Mouse (Mus musculus) retina, embryonic 14.5 days (tissue): Measurements from ENCODE around the gene Igf1r.

Source experiments
- DNase-seq: peaks from one replicate; pipeline ENCODE4 v3.0.0-alpha.2; 2015; ENCODE audit warnings: low spot score

Igf1r gene

GRCm38 (mm10) chr7:68179672-68180071 lies 227.0 kb downstream of the Igf1r start:
- no peak for DNase-seq

DNA sequence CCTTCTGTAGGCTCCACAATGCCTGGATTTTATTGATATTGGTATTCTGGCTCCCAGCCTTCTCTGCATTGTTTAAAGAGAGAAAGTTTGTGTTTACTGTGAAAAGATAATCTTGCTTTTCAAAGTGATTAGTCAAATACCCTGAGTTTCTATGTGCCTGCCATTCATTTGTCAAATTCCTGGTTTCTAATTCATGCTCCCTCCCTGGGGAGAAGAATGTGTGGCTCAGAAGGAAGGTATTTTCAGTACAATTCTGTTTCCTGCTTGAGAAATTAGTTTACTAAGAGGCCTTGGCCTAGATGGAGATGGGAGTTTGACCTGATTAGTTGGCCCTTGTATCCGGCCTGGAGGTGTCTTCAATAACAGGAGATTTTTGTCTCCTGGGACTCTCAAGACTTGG lies 228.5 kb downstream of the Igf1r start:
- DNase-seq = no peak

DNA sequence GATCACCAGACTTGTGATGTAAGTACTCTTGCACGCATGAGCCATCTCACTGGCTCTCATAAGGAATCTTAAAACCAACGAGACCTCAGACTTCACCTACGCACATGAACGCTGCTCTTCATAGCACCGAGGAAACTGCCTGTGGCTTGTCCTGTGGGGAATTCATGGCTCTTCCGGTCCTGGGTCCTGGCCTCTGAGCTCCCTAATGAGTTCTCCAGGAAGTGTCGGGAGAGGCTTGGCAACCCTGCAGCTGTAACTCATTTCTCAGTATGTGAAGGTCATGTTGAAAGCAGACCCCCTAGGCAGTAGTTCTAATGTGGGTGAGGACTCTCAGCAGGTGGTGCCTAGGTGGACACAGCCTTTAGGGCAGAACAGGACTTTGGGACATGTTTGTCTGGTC lies 229.4 kb downstream of the Igf1r start:
- DNase-seq = no peak

DNA sequence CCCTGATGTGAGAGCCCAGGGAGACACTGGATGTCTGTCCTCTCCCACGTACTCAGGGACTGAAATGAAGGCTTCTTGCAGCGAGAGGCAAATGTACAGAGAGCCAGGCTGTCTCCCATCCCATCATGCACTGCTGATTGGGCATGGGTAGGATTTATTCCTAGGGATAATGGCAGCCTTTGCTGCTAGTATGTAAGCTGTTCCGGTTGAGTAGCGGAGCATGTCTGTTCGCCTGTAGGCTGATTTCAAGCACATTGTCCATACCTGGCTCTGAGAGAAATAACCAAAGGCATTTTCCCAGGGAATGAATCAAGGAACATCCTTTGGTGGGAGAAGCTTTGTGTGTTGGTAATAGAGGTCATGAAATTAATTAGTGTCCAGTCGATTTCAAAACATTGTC lies 230.1 kb downstream of the Igf1r start:
- no peak for DNase-seq

- no peak for DNase-seq
These were observed 230.8 kb downstream of the Igf1r start for GRCm38 (mm10) chr7:68183421-68183820.

GRCm38 (mm10) chr7:68189211-68189610 lies 236.6 kb downstream of the Igf1r start:
- DNase-seq = no peak

DNA sequence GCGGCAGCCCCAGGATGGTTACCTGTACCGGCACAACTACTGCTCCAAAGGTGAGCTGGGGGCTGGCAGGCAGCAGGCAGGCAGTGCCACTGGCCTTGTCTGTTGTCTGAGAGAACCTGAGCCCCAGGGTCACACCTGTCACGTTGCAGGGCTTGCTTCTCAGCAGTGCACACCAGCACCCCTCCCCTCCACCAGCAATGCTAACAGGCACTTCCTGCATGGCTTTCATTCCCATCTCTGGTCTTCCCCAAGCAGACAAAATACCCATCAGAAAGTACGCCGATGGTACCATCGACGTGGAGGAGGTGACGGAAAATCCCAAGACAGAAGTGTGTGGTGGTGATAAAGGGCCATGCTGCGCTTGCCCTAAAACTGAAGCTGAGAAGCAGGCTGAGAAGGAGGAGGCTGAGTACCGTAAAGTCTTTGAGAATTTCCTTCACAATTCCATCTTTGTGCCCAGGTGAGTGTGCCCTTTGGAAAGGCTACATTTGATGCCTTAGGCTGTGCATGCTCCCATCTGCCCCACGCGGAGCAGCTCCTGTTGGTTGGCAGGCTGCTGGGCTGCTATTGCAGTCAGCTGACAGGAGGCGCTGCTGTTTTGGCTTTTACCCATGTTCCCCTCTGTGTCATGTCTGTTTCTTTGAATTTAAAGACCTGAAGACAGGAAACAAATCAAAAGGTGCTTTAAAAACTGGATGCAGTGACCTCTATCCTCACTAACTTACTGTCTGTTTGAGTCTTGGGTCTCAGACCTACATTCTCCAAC lies 237.2 kb downstream of the Igf1r start:
- DNase-seq = no peak

DNA sequence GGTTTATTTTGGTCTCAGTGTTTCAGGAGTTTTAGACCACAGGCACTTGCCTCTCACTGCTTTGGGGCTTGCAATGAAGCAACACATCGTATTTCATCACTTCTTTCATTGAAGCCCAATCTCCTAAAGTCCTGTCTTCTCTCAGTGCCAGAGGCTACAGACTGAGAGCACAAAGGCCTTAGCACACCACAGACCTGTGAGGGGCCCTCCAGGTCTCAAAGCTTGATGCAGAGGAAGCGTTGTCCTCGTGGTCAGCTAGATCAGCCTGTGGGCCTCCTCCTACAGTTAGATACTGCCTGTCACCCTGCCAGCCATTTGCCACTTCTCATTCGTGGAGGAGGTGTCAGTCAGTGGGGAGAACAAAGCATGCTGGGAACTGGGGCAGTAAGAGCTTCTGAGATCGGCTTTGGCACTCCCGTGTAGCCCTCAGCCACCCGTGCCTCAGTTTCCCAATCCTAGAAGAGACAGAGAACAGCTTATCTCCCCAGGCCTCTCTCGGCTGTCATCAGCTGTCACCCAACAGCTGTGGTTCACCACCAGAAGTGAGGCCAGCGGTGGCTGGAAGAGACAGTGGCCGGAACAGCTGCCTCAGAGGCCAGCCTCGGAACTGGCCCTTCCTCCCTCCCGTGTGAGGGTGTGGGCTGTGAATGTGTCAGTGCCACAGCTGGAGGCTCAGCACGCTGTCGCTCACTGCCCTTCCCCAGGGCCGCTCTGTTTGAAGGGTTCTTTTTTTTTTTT lies 241.5 kb downstream of the Igf1r start:
- DNase-seq = no peak

GRCm38 (mm10) chr7:68199609-68200008 lies 247.0 kb downstream of the Igf1r start:
- DNase-seq = no peak

DNA sequence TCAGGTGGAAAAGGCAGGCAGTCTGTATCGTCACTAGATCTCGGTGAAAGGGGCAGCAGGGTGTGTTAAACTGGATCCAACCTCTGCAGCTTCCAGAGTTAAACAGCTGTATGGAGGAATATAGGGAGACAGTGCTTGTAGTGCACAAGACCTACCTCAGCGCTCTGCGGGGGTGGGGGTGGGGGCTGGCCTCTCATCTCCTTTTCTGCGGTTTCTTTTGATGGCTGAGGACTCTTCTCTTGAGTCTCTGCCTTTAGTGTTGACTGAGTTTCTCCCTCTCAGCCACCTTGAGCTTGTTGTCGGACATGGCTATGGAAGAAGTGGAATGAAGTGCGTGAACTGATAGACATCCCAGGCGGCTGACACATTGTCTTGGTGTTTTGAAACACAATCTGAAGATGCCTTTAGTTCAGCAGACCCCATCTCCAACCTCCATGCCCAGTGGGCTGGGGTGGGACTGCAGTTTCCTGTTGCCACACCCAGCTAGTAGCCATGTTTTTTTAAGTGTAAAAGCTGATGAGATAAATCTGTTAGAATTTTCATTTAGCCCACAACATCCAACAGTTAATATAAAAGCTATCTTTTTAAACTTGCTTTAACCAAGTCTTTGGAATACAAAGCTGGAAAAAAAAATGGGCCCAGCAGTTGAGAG lies 253.3 kb downstream of the Igf1r start:
- DNase-seq = no peak

DNA sequence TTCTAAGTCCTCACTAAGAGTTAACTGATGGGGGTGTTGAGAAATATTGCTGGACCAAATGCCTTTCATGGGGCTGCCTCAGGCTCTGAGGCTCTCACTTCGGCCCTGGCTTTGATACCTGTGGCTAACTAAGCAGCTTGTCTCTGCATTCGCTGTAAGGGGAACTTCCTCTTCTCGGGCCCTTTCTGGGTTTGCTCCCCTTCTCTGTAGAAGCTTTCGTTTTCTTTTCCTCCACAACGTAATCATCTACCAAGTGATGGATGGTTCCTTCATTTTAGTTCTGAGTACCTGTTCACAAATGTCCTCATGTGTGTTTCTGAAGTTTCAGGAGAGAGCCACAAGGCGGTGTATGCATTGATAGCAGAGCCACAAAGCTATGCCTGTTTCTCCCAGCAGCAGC lies 256.4 kb downstream of the Igf1r start:
- no peak for DNase-seq

- DNase-seq = no peak
These were observed 257.8 kb downstream of the Igf1r start for GRCm38 (mm10) chr7:68210417-68210816.

GRCm38 (mm10) chr7:68211883-68212282 lies 259.3 kb downstream of the Igf1r start:
- no peak for DNase-seq

- DNase-seq = no peak
These were observed 261.2 kb downstream of the Igf1r start for GRCm38 (mm10) chr7:68213842-68214241.

- no peak for DNase-seq
These were observed 263.0 kb downstream of the Igf1r start for GRCm38 (mm10) chr7:68215522-68216070.

DNA sequence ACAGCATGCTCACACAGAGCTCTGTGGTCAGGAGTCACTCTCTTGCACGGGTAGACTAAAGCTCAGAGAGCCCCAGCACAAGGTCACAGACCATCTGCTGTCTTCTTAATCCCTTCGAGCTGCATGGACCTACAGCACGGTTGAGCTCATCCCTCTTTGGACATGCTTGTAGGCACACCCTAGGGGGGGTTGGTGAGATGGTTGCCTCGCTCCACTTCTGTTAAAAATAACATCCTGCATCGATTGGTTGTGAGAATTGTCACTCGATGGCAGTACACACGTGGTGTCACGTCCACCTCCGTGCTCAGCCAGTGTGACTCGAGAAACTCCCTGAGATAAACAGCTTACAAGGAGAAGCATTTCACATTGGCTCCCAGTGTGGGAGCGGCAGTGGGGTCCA lies 266.3 kb downstream of the Igf1r start:
- peak; percentile 29 for DNase-seq

- DNase-seq = no peak
These were observed 269.1 kb downstream of the Igf1r start for GRCm38 (mm10) chr7:68221677-68222230.

DNA sequence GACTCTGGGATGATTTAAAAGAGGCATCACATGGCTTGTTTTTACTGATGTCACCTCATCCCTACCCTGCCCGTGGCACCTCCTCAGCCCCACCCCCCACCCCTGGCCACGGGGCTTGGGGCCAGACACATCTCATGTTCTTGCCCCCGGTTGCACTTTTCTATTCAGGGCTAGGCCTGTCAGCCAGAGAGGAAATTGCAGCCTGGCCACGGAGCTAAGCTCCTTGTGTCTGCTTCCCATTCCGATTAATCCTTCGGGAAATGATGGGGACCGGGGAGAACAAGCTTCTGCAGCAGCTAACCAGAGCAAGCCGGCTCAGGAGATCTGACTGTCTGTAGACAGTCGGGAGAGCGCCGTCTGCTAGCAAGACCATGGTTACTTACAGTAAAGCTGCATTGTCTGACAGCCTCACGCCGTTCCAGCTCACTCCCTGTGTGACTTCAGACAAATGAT lies 270.8 kb downstream of the Igf1r start:
- no peak for DNase-seq

GRCm38 (mm10) chr7:68224006-68224405 lies 271.4 kb downstream of the Igf1r start:
- DNase-seq = no peak

DNA sequence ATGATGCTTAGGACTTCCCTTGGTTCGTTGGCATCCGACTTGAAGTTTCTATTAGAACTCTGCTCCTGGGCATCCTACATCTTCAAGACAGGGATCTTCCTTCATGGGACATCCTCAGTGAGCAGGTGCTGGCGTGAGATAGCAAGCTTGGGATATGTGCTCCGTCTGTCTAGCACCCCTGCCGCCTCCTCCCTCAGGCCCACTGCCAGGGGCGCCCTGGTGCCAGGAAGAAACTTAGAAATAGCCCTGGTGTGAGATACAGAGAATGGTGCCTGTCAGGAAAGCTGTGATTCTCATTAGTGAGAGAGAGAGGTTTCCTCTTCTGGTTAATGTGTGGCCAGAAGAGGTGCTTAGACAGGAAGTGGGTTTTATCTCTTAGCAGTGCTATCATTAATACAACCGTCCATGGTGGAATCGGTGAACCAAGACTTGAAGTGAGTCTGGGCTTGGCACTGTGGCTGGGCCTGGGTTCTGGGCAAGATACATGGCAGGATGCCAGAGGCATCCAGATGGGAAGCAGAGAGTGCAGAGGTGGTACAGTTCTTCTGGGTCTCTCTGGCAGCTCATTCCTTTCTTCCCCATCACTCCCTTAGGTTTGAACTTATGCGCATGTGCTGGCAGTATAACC lies 272.9 kb downstream of the Igf1r start:
- no peak for DNase-seq

GRCm38 (mm10) chr7:68227021-68227420 lies 274.4 kb downstream of the Igf1r start:
- DNase-seq = no peak

DNA sequence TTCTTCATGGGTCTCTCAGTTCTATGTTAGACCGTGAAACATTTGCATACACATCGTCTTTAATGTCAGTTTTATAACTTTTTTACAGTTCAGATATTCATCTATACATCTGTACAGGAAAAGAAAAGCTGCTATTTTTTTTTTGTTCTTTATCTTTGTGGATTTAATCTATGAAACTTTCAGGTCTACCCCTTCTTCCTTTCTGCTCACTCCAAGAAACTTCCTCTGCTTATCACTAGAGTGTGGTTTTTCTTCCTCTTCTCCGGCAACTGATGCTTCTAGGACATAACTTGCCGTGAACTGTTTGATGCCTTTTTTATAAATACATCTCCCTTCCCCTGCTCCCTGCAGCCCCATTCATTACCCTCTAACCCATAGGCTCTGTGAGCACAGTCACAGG lies 275.0 kb downstream of the Igf1r start:
- DNase-seq = no peak
